Mouse (Mus musculus): ENCODE measurements around the gene Gm20594. TPM values are rescaled to one million over a fixed set of nuclear protein-coding genes. Genes with fewer than 3 reads are reported as not detected.

The Gm20594 gene
- total RNA-seq (2021), result not detected

DNA sequence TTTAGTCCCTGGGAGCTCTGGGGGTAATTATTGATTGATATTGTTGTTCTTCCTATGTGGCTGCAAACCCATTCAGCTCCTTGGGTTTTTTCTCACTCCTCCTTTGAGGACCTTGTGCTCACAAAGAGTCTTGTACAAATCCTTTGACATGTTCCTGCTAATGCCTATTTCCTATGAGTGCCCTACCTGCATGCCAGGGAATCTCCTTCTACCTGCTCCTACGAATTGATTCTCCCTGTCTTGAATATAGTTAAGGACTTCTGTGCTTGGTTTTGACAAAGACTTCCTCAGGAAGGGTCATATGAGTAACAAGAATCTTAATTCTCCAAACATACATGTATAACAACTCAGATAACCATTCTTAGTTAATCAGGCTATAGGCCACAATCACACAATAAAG lies at the start of gene Gm20594:
Gene Gm20594, plus strand, starts transcription at position 301 of the 400 bp plus-strand sequence.
- DNase-seq (ENCODE audit: extremely low spot score in 1 of 2, low spot score in 1 of 2), result no peak

DNA sequence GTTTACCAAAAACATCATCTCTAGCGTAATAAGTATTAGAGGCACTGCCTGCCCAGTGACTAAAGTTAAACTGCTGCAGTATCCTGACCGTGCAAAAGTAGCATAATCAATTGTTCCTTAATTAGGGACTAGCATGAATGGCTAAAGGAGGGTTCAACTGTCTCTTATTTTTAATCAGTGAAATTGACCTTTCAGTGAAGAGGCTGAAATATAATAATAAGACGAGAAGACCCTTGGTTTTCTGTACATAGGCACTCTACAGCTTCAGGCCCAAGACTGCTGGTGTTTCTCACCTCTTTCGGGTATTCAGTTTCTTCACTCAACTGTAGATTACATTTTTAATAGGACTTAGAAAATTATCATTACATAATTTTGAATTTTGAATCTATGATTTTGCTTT lies 398 bp downstream of the Gm20594 start:
- DNase-seq (ENCODE audit: extremely low spot score in 1 of 2, low spot score in 1 of 2), result no peak

DNA sequence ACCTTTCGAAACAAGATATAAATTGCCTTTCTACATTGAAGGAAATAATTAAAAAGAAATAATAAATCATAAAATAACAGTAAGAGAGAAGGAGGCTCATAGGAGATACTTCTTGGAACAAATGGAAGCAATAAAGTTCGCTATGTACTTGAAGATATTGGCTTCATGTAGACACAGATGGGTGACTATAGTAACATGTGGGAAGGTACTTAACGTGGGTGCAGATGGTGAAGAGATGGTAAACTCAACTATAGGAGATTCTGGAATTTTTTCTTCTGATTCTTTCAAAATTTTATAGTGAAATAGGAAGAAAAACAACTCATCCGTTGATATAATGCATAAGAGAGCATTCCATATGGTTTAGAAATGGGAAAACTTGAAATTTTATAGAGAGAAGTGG lies 16.1 kb downstream of the Gm20594 start:
- DNase-seq (ENCODE audit: extremely low spot score in 1 of 2, low spot score in 1 of 2), result no peak

DNA sequence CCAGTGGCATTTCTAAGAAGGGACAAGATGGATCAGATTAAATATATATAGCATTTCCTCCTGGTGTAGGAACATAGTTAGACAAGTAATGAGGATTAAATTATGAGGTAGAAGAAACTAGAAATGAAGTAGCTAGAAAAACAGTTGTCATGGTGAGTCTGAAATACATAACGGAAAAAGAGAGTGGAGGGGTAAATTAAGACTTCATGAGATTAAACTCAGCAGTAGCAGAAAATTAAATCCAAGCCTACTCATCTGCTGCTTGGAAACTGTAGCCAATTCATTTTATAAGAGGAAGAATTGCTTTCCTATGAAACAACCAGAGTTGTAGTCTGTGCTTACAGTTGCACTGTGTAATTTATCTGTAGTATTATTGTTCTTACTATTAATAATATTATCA lies 29.1 kb downstream of the Gm20594 start:
- no peak for DNase-seq (ENCODE audit: extremely low spot score in 1 of 2, low spot score in 1 of 2)

Other genes starting within 250 kb of the Gm20594 start
- 10 to 100 TPM; 55.5 to 76.8 TPM for gene Lrrtm4, start 201.0 kb downstream of the Gm20594 start, total RNA-seq (2021)

All from layer of hippocampus, postnatal 25 days (tissue).